Mouse (Mus musculus): Measurements from ENCODE around the gene Aox2.
A peak's percentile ranks its signal among the peaks of the same experiment; 100 is the strongest.
"Not testable (repeated sequence)": the region's sequence is repeated elsewhere in the genome, so short reads cannot be mapped to it uniquely, and the experiment has no call there.

Gene Aox2

GRCm38 (mm10) chr1:58353238-58353893, 75.2 kb downstream of the Aox2 start:
- no peak for DNase-seq

GRCm38 (mm10) chr1:58358958-58359901, 81.1 kb downstream of the Aox2 start:
- DNase-seq, result no peak

- no peak for DNase-seq
Measured at GRCm38 (mm10) chr1:58362296-58362695, 84.2 kb downstream of the Aox2 start.

- DNase-seq, result no peak
Measured at GRCm38 (mm10) chr1:58364551-58364950, 86.4 kb downstream of the Aox2 start.

GRCm38 (mm10) chr1:58365829-58366228, 87.7 kb downstream of the Aox2 start:
- no peak for DNase-seq

- DNase-seq, result peak; percentile 24
Measured at GRCm38 (mm10) chr1:58366737-58367471, 88.8 kb downstream of the Aox2 start.

GRCm38 (mm10) chr1:58369716-58370115, 91.6 kb downstream of the Aox2 start:
- DNase-seq, result no peak

GRCm38 (mm10) chr1:58374266-58374665, 96.1 kb downstream of the Aox2 start:
- DNase-seq, result not testable (repeated sequence)

GRCm38 (mm10) chr1:58375574-58376147, 97.5 kb downstream of the Aox2 start:
- DNase-seq, result no peak

- DNase-seq, result no peak
Measured at GRCm38 (mm10) chr1:58382586-58383281, 104.6 kb downstream of the Aox2 start.

GRCm38 (mm10) chr1:58391421-58392267, 113.5 kb downstream of the Aox2 start:
- no peak for DNase-seq

- DNase-seq, result no peak
Measured at GRCm38 (mm10) chr1:58392268-58392651, 114.1 kb downstream of the Aox2 start.

GRCm38 (mm10) chr1:58392652-58393283, 114.6 kb downstream of the Aox2 start, which contains the start of gene Bzw1:
Gene Bzw1, plus strand, starts transcription at chr1:58392898.
- peak; percentile 97 for DNase-seq

GRCm38 (mm10) chr1:58393284-58394195, 115.4 kb downstream of the Aox2 start:
- peak; percentile 58 for DNase-seq

GRCm38 (mm10) chr1:58395341-58395740, 117.2 kb downstream of the Aox2 start:
- no peak for DNase-seq

GRCm38 (mm10) chr1:58396179-58396578, 118.1 kb downstream of the Aox2 start:
- DNase-seq, result no peak

GRCm38 (mm10) chr1:58397731-58398130, 119.6 kb downstream of the Aox2 start:
- no peak for DNase-seq

GRCm38 (mm10) chr1:58401396-58401795, 123.3 kb downstream of the Aox2 start:
- no peak for DNase-seq

GRCm38 (mm10) chr1:58403745-58404144, 125.6 kb downstream of the Aox2 start:
- no peak for DNase-seq

GRCm38 (mm10) chr1:58407321-58407720, 129.2 kb downstream of the Aox2 start:
- DNase-seq, result no peak
